Comparison of ENCODE assay signal across 8 mouse cellular contexts in genomic region chr11:54867903-54868434, GRCm38 (mm10). TPM values are rescaled to one million over a fixed set of nuclear protein-coding genes. Genes with fewer than 3 reads are reported as not detected.
A peak's percentile ranks its signal among the peaks of the same experiment; 100 is the strongest.
DNase-seq lines count a peak whose midpoint lies in the region; ATAC-seq lines count a peak whose summit lies in the region.

No protein-coding gene starts in this region.

- ATAC-seq in kidney, embryonic 14.5 days (ENCODE audit: low FRiP score, low TSS enrichment): no peak
- ATAC-seq in embryonic facial prominence, embryonic 11.5 days (replicated peaks; ENCODE audit: insufficient number of reproducible peaks, low FRiP score, low TSS enrichment, low read depth): no peak
- ATAC-seq in hindbrain, embryonic 16.5 days: no peak
- ATAC-seq in midbrain, embryonic 13.5 days: no peak

- peaks cover 19% of the 10 kb centered on the region for H3K4me1 ChIP-seq in kidney, embryonic 14.5 days (ENCODE audit: control insufficient read depth, insufficient read depth, low read length)
- H3K4me1 ChIP-seq in embryonic facial prominence, embryonic 11.5 days (ENCODE audit: control insufficient read depth, insufficient read depth, low read length): no peaks in the 10 kb centered on the region
- peaks cover 23% of the 10 kb centered on the region for H3K4me1 ChIP-seq in hindbrain, embryonic 16.5 days (ENCODE audit: control insufficient read depth, insufficient read depth, low read depth, low read length)
- peaks cover 34% of the 10 kb centered on the region for H3K4me1 ChIP-seq in midbrain, embryonic 13.5 days (replicated peaks)

- no peaks in the 10 kb centered on the region for H3K27me3 ChIP-seq in kidney, embryonic 14.5 days (ENCODE audit: control insufficient read depth, insufficient read depth, low read length)
- H3K27me3 ChIP-seq in embryonic facial prominence, embryonic 11.5 days (ENCODE audit: control insufficient read depth, insufficient read depth, low read length): no peaks in the 10 kb centered on the region
- H3K27me3 ChIP-seq in hindbrain, embryonic 16.5 days (replicated peaks; ENCODE audit: control insufficient read depth, insufficient read depth, low read length): no peaks in the 10 kb centered on the region
- H3K27me3 ChIP-seq in midbrain, embryonic 13.5 days: no peaks in the 10 kb centered on the region

- no peaks in the 10 kb centered on the region for H3K9me3 ChIP-seq in kidney, embryonic 14.5 days (ENCODE audit: control insufficient read depth, low read length)
- H3K9me3 ChIP-seq in embryonic facial prominence, embryonic 11.5 days (replicated peaks; ENCODE audit: control insufficient read depth, low read length): no peaks in the 10 kb centered on the region
- no peaks in the 10 kb centered on the region for H3K9me3 ChIP-seq in hindbrain, embryonic 16.5 days (ENCODE audit: control insufficient read depth, low read length)
- no peaks in the 10 kb centered on the region for H3K9me3 ChIP-seq in midbrain, embryonic 13.5 days

- H3K4me2 ChIP-seq in kidney, embryonic 14.5 days (replicated peaks; ENCODE audit: low read depth, low read length): peak overlapping the region; percentile 62
- peak overlapping the region; percentile 11; the same call in 1 of the 2 replicates for H3K4me2 ChIP-seq in embryonic facial prominence, embryonic 11.5 days (ENCODE audit: low read depth, low read length)
- peak overlapping the region; percentile 69 for H3K4me2 ChIP-seq in hindbrain, embryonic 16.5 days (ENCODE audit: low read length)
- H3K4me2 ChIP-seq in midbrain, embryonic 13.5 days (replicated peaks): peak overlapping the region; percentile 75

- peaks cover 37% of the 10 kb centered on the region for H3K36me3 ChIP-seq in kidney, embryonic 14.5 days (ENCODE audit: control insufficient read depth, insufficient read depth, low read length)
- peaks cover 10% of the 10 kb centered on the region for H3K36me3 ChIP-seq in embryonic facial prominence, embryonic 11.5 days (replicated peaks; ENCODE audit: control insufficient read depth, insufficient read depth, low read depth, low read length)
- H3K36me3 ChIP-seq in hindbrain, embryonic 16.5 days (ENCODE audit: control insufficient read depth, insufficient read depth, low read length): peaks cover 14% of the 10 kb centered on the region
- peaks cover 32% of the 10 kb centered on the region for H3K36me3 ChIP-seq in midbrain, embryonic 13.5 days

- no peak overlapping the region; the same call in 1 of the 2 replicates for H3K9ac ChIP-seq in kidney, embryonic 14.5 days (ENCODE audit: low read depth, low read length)
- H3K9ac ChIP-seq in embryonic facial prominence, embryonic 11.5 days (replicated peaks; ENCODE audit: low read length): no peak overlapping the region
- H3K9ac ChIP-seq in hindbrain, embryonic 16.5 days (ENCODE audit: low read depth, low read length): no peak overlapping the region; the same call in 1 of the 2 replicates
- peak overlapping the region; percentile 99; the same call in 1 of the 2 replicates for H3K9ac ChIP-seq in midbrain, embryonic 13.5 days (replicated peaks)

- WGBS in kidney, embryonic 14.5 days: 77% methylated on average over 3 of the region's 3 CpGs
- 86% methylated on average over 3 of the region's 3 CpGs for whole genome bisulfite sequencing in embryonic facial prominence, embryonic 11.5 days
- 90% methylated on average over 3 of the region's 3 CpGs for WGBS in hindbrain, embryonic 16.5 days
- 96% methylated on average over 3 of the region's 3 CpGs for WGBS in midbrain, embryonic 13.5 days

- H3K4me3 ChIP-seq in kidney, embryonic 14.5 days (ENCODE audit: low read length): peak overlapping the region; percentile 93
- H3K4me3 ChIP-seq in embryonic facial prominence, embryonic 11.5 days (ENCODE audit: low read depth, low read length): peak overlapping the region; percentile 95; the same call in 1 of the 2 replicates
- peak overlapping the region; percentile 93 for H3K4me3 ChIP-seq in hindbrain, embryonic 16.5 days (ENCODE audit: low read length)
- peak overlapping the region; percentile 89 for H3K4me3 ChIP-seq in midbrain, embryonic 13.5 days (replicated peaks)

- H3K27ac ChIP-seq in kidney, embryonic 14.5 days (ENCODE audit: low read depth, low read length): no peak overlapping the region
- no peak overlapping the region for H3K27ac ChIP-seq in embryonic facial prominence, embryonic 11.5 days (replicated peaks; ENCODE audit: low read depth, low read length)
- H3K27ac ChIP-seq in hindbrain, embryonic 16.5 days (ENCODE audit: low read depth, low read length): no peak overlapping the region
- H3K27ac ChIP-seq in midbrain, embryonic 13.5 days: no peak overlapping the region

- DNase-seq in kidney, postnatal 14 days: no peak
- no peak for DNase-seq in embryonic facial prominence, embryonic 11.5 days (ENCODE audit: low spot score)
- DNase-seq in testis, postnatal 10 days (ENCODE audit: low spot score): no peak
- no peak for DNase-seq in cerebellum, postnatal 4 days (ENCODE audit: low spot score in 2 of 2)
- no peak for DNase-seq in natural killer cell, adult 2 months (ENCODE audit: low spot score in 2 of 2)

RNA-seq across cellular contexts. Expression of gene Hint1, which starts 1.8 kb away (rescaled TPM):
- 720 and 912 TPM in 2 replicates for polyA plus RNA-seq in kidney, embryonic 14.5 days (2014; fragmentation: Nextera tagmentation; extraction: Ambion mirVana)
- polyA plus RNA-seq in embryonic facial prominence, embryonic 11.5 days (2014; fragmentation: Nextera tagmentation; extraction: Ambion mirVana): 678 and 720 TPM in 2 replicates
- 728 and 827 TPM in 2 replicates for polyA plus RNA-seq in hindbrain, embryonic 16.5 days (2015; fragmentation: Nextera tagmentation; extraction: Ambion mirVana)
- 703 and 771 TPM in 2 replicates for polyA plus RNA-seq in midbrain, embryonic 13.5 days (2015; fragmentation: Nextera tagmentation; extraction: Ambion mirVana)

RNA-seq across cellular contexts. Expression of gene Lyrm7, which starts 7.3 kb away (rescaled TPM):
- polyA plus RNA-seq in kidney, embryonic 14.5 days (2014; fragmentation: Nextera tagmentation; extraction: Ambion mirVana): 6.7 and 9.6 TPM in 2 replicates
- 7.4 and 9.6 TPM in 2 replicates for polyA plus RNA-seq in embryonic facial prominence, embryonic 11.5 days (2014; fragmentation: Nextera tagmentation; extraction: Ambion mirVana)
- polyA plus RNA-seq in hindbrain, embryonic 16.5 days (2015; fragmentation: Nextera tagmentation; extraction: Ambion mirVana): 10.4 and 10.6 TPM in 2 replicates
- polyA plus RNA-seq in midbrain, embryonic 13.5 days (2015; fragmentation: Nextera tagmentation; extraction: Ambion mirVana): 7.1 and 11.2 TPM in 2 replicates

RNA-seq across cellular contexts. Expression of gene Gpx3, which starts 34.3 kb away (rescaled TPM):
- 83.0 and 101 TPM in 2 replicates for polyA plus RNA-seq in kidney, embryonic 14.5 days (2014; fragmentation: Nextera tagmentation; extraction: Ambion mirVana)
- polyA plus RNA-seq in embryonic facial prominence, embryonic 11.5 days (2014; fragmentation: Nextera tagmentation; extraction: Ambion mirVana): 70.6 and 76.2 TPM in 2 replicates
- polyA plus RNA-seq in hindbrain, embryonic 16.5 days (2015; fragmentation: Nextera tagmentation; extraction: Ambion mirVana): 78.5 and 78.8 TPM in 2 replicates
- polyA plus RNA-seq in midbrain, embryonic 13.5 days (2015; fragmentation: Nextera tagmentation; extraction: Ambion mirVana): 19.6 and 21.4 TPM in 2 replicates

Comparison
In these comparisons a context has a peak if more than half of its experiments do, and no peak if none do; other contexts are left out.
1. H3K4me2 ChIP-seq: peak in every context shown above with its lines; median percentile 75 in midbrain, embryonic 13.5 days; 69 in hindbrain, embryonic 16.5 days; 62 in kidney, embryonic 14.5 days; 11 in embryonic facial prominence, embryonic 11.5 days.